Mouse (Mus musculus) cerebellum, adult 9-11 months (tissue): ENCODE measurements around the gene Slc12a3.

Experiments used
- DNase-seq: peaks from one replicate; pipeline ENCODE4 v3.0.0; 2022

Gene Slc12a3

DNA sequence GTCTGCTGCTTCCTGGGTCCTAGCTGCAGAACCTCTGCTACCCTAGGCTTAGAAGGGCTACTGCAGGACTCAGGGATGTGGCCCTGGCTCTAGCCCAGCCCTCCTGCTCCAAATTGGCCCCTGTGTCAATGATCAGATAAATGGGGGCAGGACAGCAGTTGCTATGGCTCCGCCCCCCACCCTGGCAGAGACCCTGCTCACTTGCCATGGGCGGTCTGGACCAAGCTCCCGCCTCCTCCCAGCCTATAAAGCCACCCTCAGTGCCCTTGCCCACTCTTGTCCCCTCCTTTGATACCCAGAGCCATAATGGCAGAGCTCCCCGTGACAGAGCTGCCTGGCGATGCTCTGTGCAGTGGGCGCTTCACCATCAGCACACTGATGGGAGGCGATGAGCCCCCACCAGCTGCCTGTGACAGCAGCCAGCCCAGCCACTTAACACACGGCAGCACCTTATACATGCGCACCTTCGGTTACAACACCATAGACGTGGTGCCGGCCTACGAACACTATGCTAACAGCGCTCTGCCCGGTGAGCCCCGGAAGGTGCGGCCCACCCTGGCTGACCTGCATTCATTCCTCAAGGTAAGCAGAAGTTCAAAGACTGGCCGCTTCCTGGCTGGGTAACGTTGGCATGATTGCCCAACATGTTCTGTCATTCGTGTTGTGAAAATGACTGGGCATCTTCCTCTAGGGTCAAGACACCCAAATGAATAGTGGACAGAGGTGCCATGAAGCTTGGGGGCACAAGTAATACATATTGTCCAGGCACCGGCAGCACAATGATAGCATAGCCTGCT lies at the start of gene Slc12a3:
Slc12a3 (plus strand) TSS at position 270 of the 797 bp plus-strand sequence.
- DNase-seq = no peak

GRCm38 (mm10) chr8:94280001-94280613 lies 48.9 kb upstream of the Slc12a3 start:
- DNase-seq = no peak

DNA sequence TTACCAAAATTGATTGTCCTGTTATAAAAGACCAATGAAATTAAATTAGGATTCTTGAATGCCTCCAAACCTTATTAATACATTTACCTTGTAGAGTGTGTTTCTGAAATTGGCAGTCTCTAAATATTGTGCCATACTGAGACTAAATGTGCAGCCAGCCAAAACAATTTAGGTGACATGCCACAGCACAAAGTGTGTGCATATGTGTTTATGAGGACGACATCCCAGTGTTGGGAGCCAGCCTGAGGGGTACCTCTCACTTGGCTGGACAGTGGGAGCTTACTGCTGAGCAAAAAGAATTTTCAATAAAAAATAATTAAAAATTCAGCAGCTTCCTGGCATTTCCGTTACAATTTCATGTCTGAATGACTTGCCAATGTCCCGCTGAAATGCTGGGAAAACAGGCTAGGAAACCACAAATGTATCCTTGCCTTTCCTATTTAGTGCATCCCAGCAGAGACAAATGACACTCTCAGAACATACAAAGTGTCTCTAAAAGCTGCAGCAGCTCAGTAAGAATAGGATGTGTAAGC lies 46.5 kb upstream of the Slc12a3 start:
- peak; percentile 28 for DNase-seq

DNA sequence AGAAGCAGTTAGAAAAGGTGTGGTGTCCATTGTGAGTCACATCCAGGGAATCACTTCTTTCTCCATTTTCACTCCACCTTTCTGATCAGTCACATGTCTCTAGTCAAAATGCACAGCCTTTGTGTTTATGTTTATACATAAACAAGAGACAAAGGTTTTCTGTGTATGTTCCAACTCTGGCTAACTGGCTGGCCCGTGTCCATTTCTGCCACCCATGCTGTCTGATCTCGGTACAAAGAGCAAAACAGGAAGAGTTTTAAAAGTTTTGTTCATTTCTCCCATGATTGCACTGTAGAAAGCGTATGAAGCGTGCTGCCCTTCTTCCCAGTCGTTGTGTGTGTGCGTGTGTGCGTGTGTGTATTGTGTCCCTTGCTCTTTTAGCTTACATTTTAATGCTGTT lies 44.8 kb upstream of the Slc12a3 start:
- no peak for DNase-seq

GRCm38 (mm10) chr8:94290606-94291005 lies 38.4 kb upstream of the Slc12a3 start:
- no peak for DNase-seq

GRCm38 (mm10) chr8:94292072-94292471 lies 36.9 kb upstream of the Slc12a3 start:
- DNase-seq = no peak

- DNase-seq = no peak
Measured at GRCm38 (mm10) chr8:94292626-94293025, 36.4 kb upstream of the Slc12a3 start.

DNA sequence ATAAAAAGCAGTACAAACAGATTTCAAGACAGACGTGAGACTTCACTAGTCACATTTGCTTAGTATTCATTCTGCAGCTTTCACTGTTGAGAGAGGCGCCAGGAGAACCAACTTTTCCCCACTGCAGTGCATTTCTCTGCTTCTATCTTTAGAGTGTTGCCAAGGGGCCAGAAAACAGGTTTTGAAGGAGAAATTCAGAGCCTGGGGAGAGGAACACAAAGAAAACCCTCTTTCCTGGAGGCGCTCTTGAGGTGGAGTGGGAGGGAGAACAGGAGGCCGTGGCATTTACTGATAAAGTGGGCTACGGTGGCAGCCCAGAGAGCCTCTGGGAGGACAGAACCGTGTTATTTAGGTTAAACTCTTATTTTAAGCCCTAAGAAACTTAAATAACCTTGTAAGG lies 33.3 kb upstream of the Slc12a3 start:
- DNase-seq = no peak

DNA sequence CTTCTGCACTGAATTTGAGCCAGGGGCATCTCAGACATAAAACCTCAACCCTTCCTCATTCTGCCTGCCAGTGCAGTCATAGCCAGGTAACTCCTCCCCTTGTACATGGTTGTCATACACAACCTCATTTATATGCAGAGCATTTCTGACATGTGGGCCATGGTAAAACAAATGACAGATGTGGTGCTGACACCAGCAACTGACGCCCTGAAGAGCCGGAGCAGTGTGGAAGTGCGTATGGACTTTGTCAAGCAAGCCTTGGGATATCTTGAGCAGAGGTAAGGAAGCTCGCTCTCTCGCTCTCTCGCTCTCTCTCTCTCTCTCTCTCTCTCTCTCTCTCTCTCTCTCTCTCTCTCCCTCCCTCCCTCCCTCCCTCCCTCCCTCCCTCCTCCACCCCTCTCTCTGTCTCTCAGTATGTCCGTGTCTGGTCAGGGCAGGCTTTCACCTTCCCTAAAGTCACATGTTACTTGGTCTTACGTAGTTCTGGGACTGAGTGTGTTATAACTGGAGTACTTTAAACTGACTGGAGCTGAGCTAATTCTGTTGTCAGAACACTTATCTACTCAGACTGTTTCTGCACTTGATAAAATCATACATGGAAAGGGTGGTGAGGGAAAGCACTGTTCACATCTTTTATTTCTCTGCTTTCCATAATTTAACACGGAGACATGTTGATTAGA lies 32.5 kb upstream of the Slc12a3 start:
- DNase-seq = no peak

DNA sequence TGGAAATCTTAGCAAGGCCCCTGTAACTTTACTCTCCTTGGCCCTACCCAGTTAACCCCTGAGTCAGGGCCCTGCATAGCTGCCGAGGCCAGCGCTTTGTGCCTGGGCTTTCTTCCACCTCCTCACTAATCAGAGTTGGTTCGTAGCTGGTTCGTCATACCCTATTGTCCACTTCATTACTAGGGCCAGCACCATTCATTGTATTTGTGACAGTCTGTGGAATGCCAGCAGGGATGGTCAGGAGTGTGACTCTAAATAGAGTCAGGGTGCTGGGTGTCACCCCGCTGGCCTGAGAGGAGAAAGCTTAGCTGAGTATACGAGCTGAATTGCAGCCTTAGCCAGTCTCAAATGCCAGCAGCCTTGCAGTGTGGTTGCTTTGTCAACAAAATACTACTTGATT lies 31.9 kb upstream of the Slc12a3 start:
- no peak for DNase-seq

- DNase-seq = no peak
Measured at GRCm38 (mm10) chr8:94300809-94301208, 28.2 kb upstream of the Slc12a3 start.

DNA sequence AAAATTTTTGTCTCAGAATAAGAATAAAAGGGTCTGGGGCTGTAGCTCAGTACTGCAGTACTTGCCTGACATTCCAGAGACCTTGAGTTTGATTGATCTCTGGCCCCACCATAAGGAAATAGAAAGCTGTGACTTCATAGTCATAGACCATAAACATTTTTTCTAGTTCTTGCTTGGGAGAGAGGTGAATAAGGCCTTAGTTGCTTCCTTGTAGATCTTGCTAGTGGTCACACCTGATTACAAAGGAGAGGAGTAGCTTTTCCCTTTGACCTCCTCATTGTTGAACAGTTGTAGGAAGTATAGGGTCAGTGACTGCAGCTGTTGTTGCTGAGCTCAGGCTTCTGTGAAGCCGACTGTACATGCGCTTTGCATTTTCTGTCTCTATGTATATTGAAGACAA lies 24.6 kb upstream of the Slc12a3 start:
- DNase-seq = no peak

DNA sequence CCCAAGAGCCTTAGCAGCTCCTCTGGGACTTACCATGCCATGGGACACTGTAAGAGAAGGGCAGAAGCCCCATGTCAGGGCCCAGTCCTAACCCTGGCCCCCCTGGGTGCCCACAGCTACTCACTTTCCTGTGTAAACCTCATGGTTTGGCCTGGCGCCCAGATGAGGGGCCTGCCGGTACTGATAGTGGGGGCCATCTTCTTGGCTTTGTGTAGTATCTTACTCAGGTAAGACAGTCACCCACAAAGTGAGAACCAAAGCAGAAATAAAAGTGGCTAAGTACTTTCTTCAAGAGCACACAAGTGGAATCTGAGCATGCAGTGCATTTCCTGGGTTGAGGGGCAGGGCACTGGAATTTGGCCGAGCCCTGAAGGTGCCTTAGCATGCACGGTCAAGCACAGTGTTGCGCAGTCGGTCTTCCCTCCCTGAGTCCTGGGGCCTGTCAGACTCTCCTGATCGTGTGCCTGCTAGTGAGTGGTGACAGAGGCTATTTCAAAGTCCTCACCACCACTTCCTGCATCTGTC lies 21.9 kb upstream of the Slc12a3 start:
- DNase-seq = no peak

GRCm38 (mm10) chr8:94307652-94308051 lies 21.3 kb upstream of the Slc12a3 start:
- no peak for DNase-seq

GRCm38 (mm10) chr8:94314069-94314468 lies 14.9 kb upstream of the Slc12a3 start:
- no peak for DNase-seq

DNA sequence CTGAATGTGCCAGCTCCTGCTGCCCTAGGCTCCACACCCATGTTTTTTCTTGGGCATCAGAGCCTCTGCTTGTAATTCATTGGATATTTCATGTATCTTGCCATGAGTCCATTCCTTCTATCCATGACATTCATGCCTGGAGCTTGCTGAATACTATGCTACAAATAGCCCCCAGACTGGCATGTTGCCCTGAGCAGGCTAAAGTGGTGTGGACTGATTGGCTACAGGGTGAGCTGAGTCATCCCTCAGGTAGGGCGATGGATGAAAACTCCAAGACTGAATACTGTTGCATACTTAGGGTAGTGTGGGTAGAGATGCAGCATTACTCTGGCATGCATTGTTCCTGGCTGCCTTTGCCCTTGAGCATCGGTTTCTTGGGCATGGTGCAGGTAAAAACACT lies 11.8 kb upstream of the Slc12a3 start:
- no peak for DNase-seq

GRCm38 (mm10) chr8:94317691-94318090 lies 11.3 kb upstream of the Slc12a3 start:
- no peak for DNase-seq

DNA sequence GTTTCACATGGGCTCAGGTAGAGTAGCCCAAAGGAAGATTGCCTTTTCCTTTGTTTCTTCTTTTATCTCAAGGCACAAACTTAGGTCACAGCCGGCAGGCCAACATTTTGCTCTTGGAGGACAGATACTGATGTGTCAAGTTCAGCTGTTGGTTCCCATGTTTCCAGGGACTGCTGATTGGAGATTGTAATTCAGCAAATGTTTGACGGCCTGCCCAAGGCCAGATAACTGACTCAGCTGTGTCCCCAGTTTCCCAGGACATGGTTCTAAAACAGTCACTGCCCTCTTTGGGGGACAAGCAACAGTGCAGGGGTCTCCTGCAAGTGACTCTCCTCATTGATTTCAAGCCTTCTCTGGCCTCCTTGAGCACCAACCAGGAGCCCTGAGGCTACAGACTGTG lies 9.0 kb upstream of the Slc12a3 start:
- DNase-seq = no peak

DNA sequence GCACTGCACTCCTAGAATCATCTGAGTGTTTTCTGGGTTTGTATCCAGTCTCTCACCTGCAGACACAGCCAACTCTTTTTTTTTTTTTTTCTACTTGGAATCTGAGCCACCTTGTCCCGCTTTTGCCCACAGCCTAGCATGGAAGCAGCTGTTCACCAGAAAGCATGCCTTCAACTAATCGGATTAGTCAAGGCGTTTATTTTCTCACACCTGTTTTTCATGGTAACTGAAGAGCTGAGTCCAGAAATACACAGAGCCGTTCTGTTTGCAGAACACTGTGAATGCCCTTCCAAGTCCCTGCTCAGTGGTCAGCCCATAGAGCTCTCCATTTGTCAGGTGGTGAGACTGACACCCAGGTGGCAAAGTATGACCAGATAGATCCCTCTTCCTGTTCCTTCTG lies 6.9 kb upstream of the Slc12a3 start:
- DNase-seq = no peak

- no peak for DNase-seq
Measured at GRCm38 (mm10) chr8:94323041-94323440, 6.0 kb upstream of the Slc12a3 start.

- no peak for DNase-seq
Measured at GRCm38 (mm10) chr8:94324071-94324470, 4.9 kb upstream of the Slc12a3 start.

DNA sequence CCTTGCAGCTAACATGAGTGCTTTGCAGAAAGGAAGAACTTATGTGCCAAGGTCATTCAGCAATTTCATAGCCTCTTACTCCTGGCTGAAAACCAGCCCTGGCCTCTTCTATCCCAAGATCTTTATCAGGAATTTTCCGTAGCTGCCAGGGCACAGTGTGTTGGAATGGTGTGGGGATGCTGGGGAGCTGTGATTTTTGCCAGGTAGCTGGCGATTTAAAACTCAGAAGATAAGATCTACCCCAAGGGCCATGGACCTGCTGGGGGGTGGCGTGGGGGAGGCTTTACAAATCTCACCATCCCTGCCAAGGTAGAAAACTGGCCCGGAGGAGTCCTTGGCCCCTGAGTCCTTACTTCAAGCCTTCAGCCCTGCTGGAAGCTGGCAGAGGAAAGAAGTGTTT lies 3.0 kb upstream of the Slc12a3 start:
- no peak for DNase-seq

DNA sequence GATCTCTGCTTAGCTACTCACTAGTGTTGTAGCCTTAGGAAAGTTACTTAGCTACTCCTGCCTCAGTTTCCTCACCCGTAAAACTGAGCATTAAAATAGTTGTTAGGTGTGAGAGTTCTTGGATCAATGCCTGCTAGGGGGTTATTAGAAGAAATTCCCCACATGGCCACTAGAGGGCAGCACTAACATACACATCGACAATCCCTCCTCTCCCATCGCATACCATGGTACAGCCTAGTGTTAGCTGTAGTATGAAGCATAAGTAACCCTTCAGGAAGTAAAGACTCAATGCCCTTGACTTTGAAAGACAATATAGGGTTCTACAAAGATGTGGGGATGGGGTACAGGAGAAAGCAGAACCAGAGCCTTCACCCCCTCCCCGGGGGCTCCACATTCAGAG lies 1.7 kb downstream of the Slc12a3 start:
- peak; percentile 21 for DNase-seq

DNA sequence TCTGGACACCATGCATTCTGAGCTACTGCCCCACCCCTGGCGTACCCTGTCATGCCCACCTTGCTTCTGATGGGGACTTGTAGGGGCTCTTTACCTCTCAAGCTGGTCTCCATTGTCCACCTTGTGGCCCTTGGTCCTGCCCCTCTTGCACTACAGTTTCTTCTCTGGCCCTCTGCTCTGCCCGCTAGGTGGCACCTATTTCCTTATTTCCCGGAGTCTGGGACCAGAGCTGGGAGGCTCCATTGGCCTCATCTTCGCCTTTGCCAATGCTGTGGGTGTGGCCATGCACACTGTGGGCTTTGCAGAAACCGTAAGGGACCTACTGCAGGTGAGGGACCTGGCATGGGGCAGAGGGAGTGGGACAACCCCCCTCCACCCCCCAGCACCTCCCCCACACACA lies 4.3 kb downstream of the Slc12a3 start:
- DNase-seq = no peak
